Mouse (Mus musculus) stomach, postnatal 0 days (tissue): ENCODE results near the gene Med27. TPM values are rescaled to one million over a fixed set of nuclear protein-coding genes. Genes with fewer than 3 reads are reported as not detected.

Experiments used
- ATAC-seq: fragments of 200-750 bp; cut with Nextera tagmentation; 2 replicates; pipeline ENCODE4 v1.8.0; 2017; ENCODE audit not compliant: low FRiP score, low TSS enrichment
- DNase-seq: peaks from one replicate; pipeline ENCODE4 v3.0.0-alpha.2; 2016; ENCODE audit warnings: low spot score
- H3K27ac ChIP-seq: fragments of 300-500 bp; sonication (generic); replicated peaks from 2 replicates; pipeline ENCODE4 v1.5.1; 2014; ENCODE audit warnings: mild to moderate bottlenecking, control low read depth
- H3K27me3 ChIP-seq: fragments of 300-500 bp; sonication (generic); 2 replicates; pipeline ENCODE4 v1.6.1; 2014; ENCODE audit warnings: low read length; ENCODE audit not compliant: control insufficient read depth, insufficient read depth
- H3K36me3 ChIP-seq: fragments of 300-500 bp; sonication (generic); 2 replicates; pipeline ENCODE4 v1.6.1; 2014; ENCODE audit warnings: low read length, mixed read lengths; ENCODE audit not compliant: control insufficient read depth, insufficient read depth
- H3K4me1 ChIP-seq: fragments of 300-500 bp; sonication (generic); replicated peaks from 2 replicates; pipeline ENCODE4 v1.6.1; 2014; ENCODE audit warnings: antibody characterized with exemption; ENCODE audit not compliant: control insufficient read depth, insufficient read depth
- H3K4me2 ChIP-seq: fragments of 300-500 bp; sonication (generic); replicated peaks from 2 replicates; pipeline ENCODE4 v1.6.1; 2014; ENCODE audit warnings: low read depth, mild to moderate bottlenecking, control low read depth, moderate library complexity
- H3K4me3 ChIP-seq: fragments of 300-500 bp; sonication (generic); 2 replicates; pipeline ENCODE4 v1.5.1; 2014; ENCODE audit warnings: low read depth, low read length, control low read depth
- H3K9ac ChIP-seq: fragments of 300-500 bp; sonication (generic); 2 replicates; pipeline ENCODE4 v1.6.1; 2014; ENCODE audit warnings: mild to moderate bottlenecking, low read length, control low read depth, mixed read lengths
- H3K9me3 ChIP-seq: fragments of 300-500 bp; sonication (generic); 2 replicates; pipeline ENCODE4 v1.6.1; 2016; ENCODE audit warnings: low read length; ENCODE audit not compliant: control insufficient read depth
- CTCF ChIP-seq: IDR thresholded peaks from 2 replicates; pipeline ENCODE4 v1.5.1; 2016; ENCODE audit warnings: antibody characterized with exemption, low read depth, mild to moderate bottlenecking, moderate library complexity
- EP300 ChIP-seq: optimal IDR thresholded peaks from 2 replicates; pipeline ENCODE3; 2016; ENCODE audit warnings: antibody characterized with exemption
- WGBS: fragments of 180-500 bp; shearing (Covaris S2); extraction: QIAGEN DNeasy Blood & Tissue Kit; methylation state at CpG from one replicate; pipeline ENCODE4 v1.1.7; 2014; 5-methylcytosine and 5-hydroxymethylcytosine counted together
- polyA plus RNA-seq: library from polyadenylated mRNA; unstranded; fragments of >200 nt; fragmentation: Nextera tagmentation; extraction: Ambion mirVana; gene quantifications from 2 replicates; pipeline ENCODE4 v1.2.1, GENCODE M21; 2015

The Med27 gene
- polyA plus RNA-seq, 1 experiment from 2014 or later, result 25.6 TPM

DNA sequence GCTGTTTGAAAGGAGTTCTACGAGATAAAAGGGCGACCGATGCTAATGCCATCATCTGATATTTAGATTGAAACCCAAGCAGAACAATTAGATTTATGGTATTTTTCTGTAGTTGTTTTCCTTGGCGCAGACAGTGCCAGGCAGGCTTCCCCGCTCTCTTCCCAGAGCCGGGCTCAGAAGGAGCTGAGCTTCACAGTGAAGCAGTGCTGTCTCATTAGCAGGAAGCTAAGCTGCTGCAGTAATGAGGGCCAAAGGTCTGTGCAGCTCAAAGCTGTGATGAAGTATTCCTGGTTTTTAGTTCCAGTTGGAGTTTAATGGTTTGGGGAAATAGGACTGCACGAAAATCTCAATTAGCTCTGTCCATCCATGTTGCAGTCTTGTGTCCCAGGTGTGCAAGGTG, 61.1 kb downstream of the Med27 start:
- H3K27ac ChIP-seq, result no peak overlapping the region
- no peak for TF ChIP-seq EP300
- TF ChIP-seq CTCF, result no peak
- H3K4me1 ChIP-seq, result no peaks in the 10 kb centered on the region
- H3K9ac ChIP-seq, result no peak overlapping the region
- 85% methylated on average over 7 of the region's 7 CpGs for WGBS
- ATAC-seq (no peak), DNase-seq (no peak)
- no peak overlapping the region for H3K4me3 ChIP-seq
- H3K4me2 ChIP-seq, result no peak overlapping the region
- H3K27me3 ChIP-seq, result no peaks in the 10 kb centered on the region
- H3K36me3 ChIP-seq, result no peaks in the 10 kb centered on the region
- H3K9me3 ChIP-seq, result no peaks in the 10 kb centered on the region

GRCm38 (mm10) chr2:29410884-29411283, 64.3 kb downstream of the Med27 start:
- Histone ChIP-seq H3K9me3 (no peaks in the 10 kb centered on the region), H3K4me3 (no peak overlapping the region), H3K27me3 (no peaks in the 10 kb centered on the region), H3K4me2 (no peak overlapping the region), H3K4me1 (no peaks in the 10 kb centered on the region; the same call in 1 of the 2 replicates), H3K9ac (no peak overlapping the region), H3K27ac (no peak overlapping the region), H3K36me3 (no peaks in the 10 kb centered on the region)
- DNase-seq (no peak), ATAC-seq (no peak)
- WGBS, result 84% methylated on average over 7 of the region's 7 CpGs
- no peak for TF ChIP-seq CTCF
- TF ChIP-seq EP300, result no peak

DNA sequence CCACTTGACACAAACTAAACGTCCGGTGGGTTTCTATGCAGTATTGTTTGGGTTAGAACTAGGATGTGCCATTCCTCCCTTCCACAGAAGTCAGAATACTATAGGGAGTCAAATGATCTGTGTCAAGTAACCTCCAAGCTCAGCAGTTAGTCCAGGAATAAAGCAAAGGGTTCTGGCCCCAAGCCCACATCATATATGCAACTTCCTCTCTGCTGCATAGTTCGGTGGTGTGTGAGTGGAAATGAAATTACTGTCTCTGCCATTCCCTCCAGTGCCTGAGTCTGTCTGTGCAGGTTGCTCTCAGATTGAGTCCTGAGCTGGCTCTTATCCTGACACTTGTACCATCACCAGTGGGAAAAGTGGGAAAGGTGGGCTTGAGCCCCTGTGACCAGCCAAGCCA, 65.8 kb downstream of the Med27 start:
- no peaks in the 10 kb centered on the region for H3K36me3 ChIP-seq
- no peaks in the 10 kb centered on the region for H3K9me3 ChIP-seq
- no peak overlapping the region for H3K9ac ChIP-seq
- no peak overlapping the region for H3K4me3 ChIP-seq
- DNase-seq, result no peak
- TF ChIP-seq EP300, result no peak
- TF ChIP-seq CTCF, result no peak
- H3K4me1 ChIP-seq, result no peaks in the 10 kb centered on the region; the same call in 1 of the 2 replicates
- no peaks in the 10 kb centered on the region for H3K27me3 ChIP-seq
- no peak overlapping the region for H3K27ac ChIP-seq
- 37% methylated on average over 3 of the region's 3 CpGs for WGBS
- ATAC-seq, result no peak
- H3K4me2 ChIP-seq, result no peak overlapping the region

DNA sequence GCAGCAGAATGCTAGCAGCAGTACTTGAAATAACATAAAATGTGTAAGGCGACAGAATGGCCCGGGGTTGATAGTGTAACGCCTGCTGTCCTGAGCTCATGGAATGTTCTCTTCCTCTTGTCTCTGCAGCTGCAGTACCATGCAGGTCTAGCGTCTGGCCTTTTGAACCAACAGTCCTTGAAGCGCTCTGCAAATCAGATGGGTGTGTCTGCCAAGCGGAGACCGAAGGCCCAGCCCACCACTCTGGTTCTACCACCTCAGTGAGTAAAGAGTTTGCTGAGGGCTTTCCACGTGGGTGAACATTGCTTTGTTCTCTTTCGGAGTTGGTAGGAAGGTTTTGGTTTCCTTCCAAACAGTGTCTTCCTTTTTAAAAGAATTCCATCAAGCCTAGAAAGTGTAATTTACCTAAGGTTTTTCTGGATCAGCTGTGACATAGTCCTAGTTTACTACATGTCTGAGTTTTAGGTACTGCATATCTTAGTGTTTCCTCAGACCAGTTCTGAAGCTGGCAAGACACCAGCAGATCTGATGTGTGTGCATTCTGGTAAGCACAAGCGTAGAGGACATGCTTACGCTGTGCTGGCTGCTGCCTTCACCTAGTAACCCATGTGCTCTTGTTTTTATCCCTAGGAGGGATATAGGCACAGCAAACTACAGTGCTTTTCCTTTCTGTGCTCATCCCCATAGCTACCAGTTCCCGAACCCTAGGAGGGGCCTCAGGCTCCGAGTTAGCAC, 66.8 kb downstream of the Med27 start:
- TF ChIP-seq CTCF (no peak), EP300 (no peak)
- Histone ChIP-seq H3K4me3 (no peak overlapping the region), H3K4me2 (no peak overlapping the region), H3K36me3 (no peaks in the 10 kb centered on the region), H3K27ac (no peak overlapping the region), H3K27me3 (no peaks in the 10 kb centered on the region), H3K4me1 (no peaks in the 10 kb centered on the region; the same call in 1 of the 2 replicates), H3K9ac (no peak overlapping the region), H3K9me3 (no peaks in the 10 kb centered on the region)
- DNase-seq, result peak; percentile 51
- no peak for ATAC-seq
- WGBS, result 43% methylated on average over 13 of the region's 13 CpGs

DNA sequence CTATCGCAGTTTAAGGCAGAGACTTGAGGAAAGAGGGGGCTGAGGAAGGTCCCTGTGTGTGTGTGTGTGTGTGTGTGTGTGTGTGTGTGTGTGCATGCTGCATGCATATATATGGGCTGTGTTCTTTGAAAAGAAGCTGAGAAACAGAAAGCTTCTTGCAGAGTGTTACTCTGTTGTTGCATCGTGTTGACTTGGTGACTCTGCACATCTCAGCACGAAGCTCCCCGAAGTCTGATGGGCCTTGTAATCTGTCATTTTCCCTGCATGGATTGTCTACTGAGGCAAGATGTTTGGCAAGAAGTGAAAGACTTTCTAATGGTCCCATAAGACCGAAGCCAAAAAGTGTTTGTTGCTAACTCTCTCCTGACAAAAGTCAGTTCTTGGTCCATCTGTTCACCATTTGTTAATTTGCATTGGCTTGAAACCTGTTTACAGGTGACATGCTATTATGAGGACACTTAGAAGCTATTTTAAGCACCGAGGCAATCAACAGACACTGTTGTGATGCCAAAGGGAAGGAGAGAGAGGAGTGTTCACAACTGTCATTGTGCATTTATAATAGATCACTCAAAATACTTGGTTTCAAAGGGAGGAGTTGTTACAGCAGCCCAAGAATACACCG, 68.3 kb downstream of the Med27 start:
- H3K9me3 ChIP-seq, result no peaks in the 10 kb centered on the region
- no peaks in the 10 kb centered on the region for H3K36me3 ChIP-seq
- 83% methylated on average over 7 of the region's 7 CpGs for WGBS
- DNase-seq, result no peak
- H3K4me2 ChIP-seq, result no peak overlapping the region
- no peaks in the 10 kb centered on the region; the same call in 1 of the 2 replicates for H3K4me1 ChIP-seq
- no peaks in the 10 kb centered on the region for H3K27me3 ChIP-seq
- no peak overlapping the region for H3K27ac ChIP-seq
- H3K4me3 ChIP-seq, result no peak overlapping the region
- no peak for ATAC-seq
- TF ChIP-seq CTCF (no peak), EP300 (no peak)
- H3K9ac ChIP-seq, result no peak overlapping the region

GRCm38 (mm10) chr2:29418498-29418897, 71.9 kb downstream of the Med27 start:
- Histone ChIP-seq H3K27me3 (no peaks in the 10 kb centered on the region), H3K27ac (no peak overlapping the region), H3K4me2 (no peak overlapping the region), H3K9me3 (no peaks in the 10 kb centered on the region), H3K9ac (no peak overlapping the region), H3K36me3 (no peaks in the 10 kb centered on the region), H3K4me3 (no peak overlapping the region), H3K4me1 (no peaks in the 10 kb centered on the region; the same call in 1 of the 2 replicates)
- no peak for TF ChIP-seq CTCF
- TF ChIP-seq EP300, result no peak
- ATAC-seq, result no peak
- DNase-seq, result no peak
- 71% methylated on average over 6 of the region's 6 CpGs for WGBS
